12 mouse cellular contexts compared by ENCODE assay signal in the genomic region with DNA sequence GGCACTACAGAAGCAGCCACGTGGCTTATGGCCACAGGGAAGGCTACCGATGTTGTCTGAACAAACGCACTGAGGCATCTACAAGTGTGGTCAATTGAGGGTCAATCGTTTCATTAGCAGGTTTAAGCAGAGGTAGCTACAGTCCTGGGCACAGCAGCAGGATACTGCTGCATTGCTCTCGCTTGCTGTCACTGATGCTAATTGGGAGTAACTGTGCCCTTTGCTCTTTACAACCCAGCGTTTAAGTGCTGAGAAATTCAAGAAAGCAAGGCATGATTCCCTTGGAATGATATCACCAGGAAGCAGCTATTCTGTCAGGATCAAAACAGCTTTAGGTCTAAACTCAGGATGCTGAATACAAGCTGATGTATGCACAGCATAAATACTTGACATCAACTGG. TPM values are rescaled to one million over a fixed set of nuclear protein-coding genes. Genes with fewer than 3 reads are reported as not detected.
A peak's percentile ranks its signal among the peaks of the same experiment; 100 is the strongest.
DNase-seq lines count a peak whose midpoint lies in the region; ATAC-seq and TF ChIP-seq lines count a peak whose summit lies in the region.
"Had no signal": no experiment of that assay in that cellular context is flagged by ENCODE, and none has a peak within 500 bp of the region (broad histone marks: within the 10 kb centered on the region; RNA-seq: fewer than 3 reads in every experiment).

No protein-coding gene starts in this region.

- no peak for DNase-seq in left cerebral cortex, adult 2 months (ENCODE audit: extremely low spot score in 1 of 2, low spot score in 2 of 2)
- DNase-seq in left cerebral cortex, postnatal 4 days, result no peak
- peak; percentile 24 for DNase-seq in retina, postnatal 1 day
- DNase-seq in cerebellum, adult 2 months, result no peak
- no peak for DNase-seq in gastrocnemius, postnatal 25 days
- no peak for DNase-seq in spleen, postnatal 14 days (ENCODE audit: low spot score in 2 of 2)
- DNase-seq: cerebellum, adult 9-11 months; heart, adult 11 months; kidney, adult 8-10 months; lung, adult 2 months had no signal

- no peak overlapping the region for H3K9ac ChIP-seq in hindbrain, embryonic 12.5 days
- H3K9ac ChIP-seq in midbrain, embryonic 12.5 days (replicated peaks), result no peak overlapping the region

- 0 out of 2 replicates have a peak overlapping the region, but pooled peaks have one; percentile 17 for H3K4me2 ChIP-seq in hindbrain, embryonic 12.5 days (replicated peaks)
- no peak overlapping the region for H3K4me2 ChIP-seq in midbrain, embryonic 12.5 days (replicated peaks)

- no peaks in the 10 kb centered on the region for H3K36me3 ChIP-seq in hindbrain, embryonic 12.5 days
- H3K36me3 ChIP-seq in midbrain, embryonic 12.5 days, result no peaks in the 10 kb centered on the region

- 27% methylated on average over 6 of the region's 6 CpGs for WGBS in hindbrain, embryonic 12.5 days
- WGBS in midbrain, embryonic 12.5 days, result 23% methylated on average over 6 of the region's 6 CpGs
- WGBS in cerebellum, adult 2 months, result 66% methylated on average over 6 of the region's 6 CpGs

- no peak overlapping the region for H3K4me3 ChIP-seq in left cerebral cortex, adult 2 months
- H3K4me3 ChIP-seq in hindbrain, embryonic 12.5 days, result no peak overlapping the region
- no peak overlapping the region for H3K4me3 ChIP-seq in midbrain, embryonic 12.5 days
- no peak overlapping the region for H3K4me3 ChIP-seq in cerebellum, adult 2 months (replicated peaks; ENCODE audit: insufficient read depth, low read depth, low read length)

- ATAC-seq in hindbrain, embryonic 12.5 days (ENCODE audit: low FRiP score), result peak; percentile 27; the same call in 1 of the 2 replicates
- ATAC-seq in midbrain, embryonic 12.5 days (ENCODE audit: low FRiP score, low read depth), result no peak

- peak overlapping the region; percentile 58 for H3K27ac ChIP-seq in left cerebral cortex, adult 2 months
- peak overlapping the region; percentile 56 for H3K27ac ChIP-seq in hindbrain, embryonic 12.5 days
- H3K27ac ChIP-seq in midbrain, embryonic 12.5 days (replicated peaks), result peak overlapping the region; percentile 73
- no peak overlapping the region for H3K27ac ChIP-seq in cerebellum, adult 2 months (ENCODE audit: insufficient read depth, low read length)

- intact Hi-C loops in left cerebral cortex, adult 2 months (cut with DNase I), result loop anchor here (5.0 kb wide), 1 partner anchor 82 kb away; no protein-coding TSS in a partner anchor
- intact Hi-C loops in left cerebral cortex, postnatal 4 days (cut with DNase I), result no loop called here

- peaks cover 22% of the 10 kb centered on the region for H3K4me1 ChIP-seq in hindbrain, embryonic 12.5 days
- H3K4me1 ChIP-seq in midbrain, embryonic 12.5 days, result peaks cover 24% of the 10 kb centered on the region
- H3K4me1 ChIP-seq in cerebellum, adult 2 months (ENCODE audit: control insufficient read depth, insufficient read depth, low read length), result no peaks in the 10 kb centered on the region

- H3K9me3 ChIP-seq in hindbrain, embryonic 12.5 days (replicated peaks), result no peaks in the 10 kb centered on the region
- no peaks in the 10 kb centered on the region for H3K9me3 ChIP-seq in midbrain, embryonic 12.5 days

- H3K27me3 ChIP-seq in hindbrain, embryonic 12.5 days, result no peaks in the 10 kb centered on the region
- H3K27me3 ChIP-seq in midbrain, embryonic 12.5 days, result no peaks in the 10 kb centered on the region
- H3K27me3 ChIP-seq in cerebellum, adult 2 months (ENCODE audit: control insufficient read depth, insufficient read depth, low read length), result no peaks in the 10 kb centered on the region

- no peak for TF ChIP-seq POLR2A in cerebellum, adult 2 months (IDR thresholded peaks at IDR 0.05; ENCODE audit: borderline replicate concordance, insufficient read depth, low read length)

- TF ChIP-seq CTCF in left cerebral cortex, adult 2 months (IDR thresholded peaks at IDR 0.05), result no peak
- no peak for TF ChIP-seq CTCF in cerebellum, adult 2 months (IDR thresholded peaks at IDR 0.05; ENCODE audit: borderline replicate concordance, insufficient read depth, low read depth, low read length)

RNA-seq across cellular contexts. Expression of a gene that starts 56.2 kb away (rescaled TPM):
- 1,000 to 10,000 TPM; 1,018 to 1,116 TPM for total RNA-seq in left cerebral cortex, adult 2 months (2021)
- 100 to 1,000 TPM; 205 to 223 TPM for total RNA-seq in left cerebral cortex, postnatal 4 days (2021)
- polyA plus RNA-seq in hindbrain, embryonic 12.5 days (2016; fragmentation: Nextera tagmentation; extraction: Ambion mirVana), result 62.9 and 63.0 TPM in 2 replicates
- polyA plus RNA-seq in midbrain, embryonic 12.5 days (2016; fragmentation: Nextera tagmentation; extraction: Ambion mirVana), result 46.3 and 50.9 TPM in 2 replicates
- polyA plus RNA-seq in cerebellum, adult 2 months (2012; rRNA removed), result 826 and 1,031 TPM in 2 replicates
- 10 to 100 TPM; 39.6 to 64.7 TPM for total RNA-seq in gastrocnemius, postnatal 25 days (2021)

Comparison
In these comparisons a context has a peak if more than half of its experiments do, and no peak if none do; other contexts are left out.
1. RNA of a gene that starts 56.2 kb away (total RNA-seq): 1,018 to 1,116 TPM in left cerebral cortex, adult 2 months; 205 to 223 TPM in left cerebral cortex, postnatal 4 days and 39.6 to 64.7 TPM in gastrocnemius, postnatal 25 days; every median in the first group is over 4 times any median in the second.